Mouse (Mus musculus): Measurements from ENCODE around the gene Gnat1.
A peak's percentile ranks its signal among the peaks of the same experiment; 100 is the strongest.

Gene Gnat1

DNA sequence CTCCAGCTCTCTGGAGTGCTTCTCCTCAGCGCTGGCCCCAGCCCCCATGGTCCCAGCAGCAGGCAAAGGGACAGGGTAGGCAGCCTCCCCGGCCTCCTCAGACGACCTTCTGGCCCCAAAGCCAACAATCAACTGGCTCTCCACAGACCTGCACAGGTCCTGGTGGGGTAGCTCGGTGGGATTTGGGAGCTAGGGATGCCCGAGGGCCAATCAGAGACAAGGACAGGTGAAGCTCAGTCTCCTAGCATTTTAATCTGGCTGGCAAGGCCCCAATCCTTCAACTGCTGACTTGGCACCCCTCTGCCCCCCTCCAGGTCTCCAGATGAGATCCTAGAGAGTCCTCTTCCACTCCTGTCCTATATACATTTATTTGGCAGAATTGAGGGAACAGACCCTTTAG, at the start of gene Gnat1:
Gene Gnat1, minus strand, starts transcription at position 212 of the 400 bp plus-strand sequence.
- no peak for DNase-seq (ENCODE audit: low read depth, low spot score)

DNA sequence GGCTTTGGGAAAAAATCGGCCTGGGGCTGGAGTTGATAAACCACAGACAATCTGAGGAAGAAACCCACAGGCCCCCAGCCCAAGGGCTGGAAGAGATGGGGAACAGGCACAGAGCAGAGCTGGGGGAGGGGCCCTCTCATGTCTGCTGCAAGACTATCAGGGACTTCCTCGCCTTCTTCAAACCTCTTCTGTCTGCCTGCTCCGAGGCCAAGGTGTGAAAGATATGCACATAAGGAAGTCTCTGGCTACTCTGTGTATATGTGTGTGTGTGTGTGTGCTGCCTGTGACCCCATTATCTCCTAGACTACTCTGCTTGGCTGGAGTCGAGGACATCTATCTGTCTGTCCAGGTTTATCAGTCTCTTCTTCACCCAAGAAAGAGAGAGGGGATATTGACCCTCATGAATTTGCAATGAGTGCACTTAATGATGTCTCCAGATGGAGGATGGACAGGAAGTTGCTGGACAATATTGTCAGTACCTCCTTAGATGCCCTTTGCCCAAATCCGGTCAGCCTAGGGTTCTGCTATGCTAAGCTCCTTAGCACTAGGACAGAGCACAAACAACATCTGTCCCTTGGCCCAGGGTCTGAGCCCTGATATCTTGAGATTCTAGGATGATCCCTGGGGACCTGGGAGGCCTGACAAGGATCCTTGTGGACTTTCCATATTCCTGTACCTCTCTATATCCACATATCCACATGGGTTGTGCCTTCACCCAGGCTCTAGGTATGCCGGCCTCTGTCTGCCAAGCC, 49.6 kb upstream of the Gnat1 start:
- no peak for DNase-seq (ENCODE audit: low read depth, low spot score)

DNA sequence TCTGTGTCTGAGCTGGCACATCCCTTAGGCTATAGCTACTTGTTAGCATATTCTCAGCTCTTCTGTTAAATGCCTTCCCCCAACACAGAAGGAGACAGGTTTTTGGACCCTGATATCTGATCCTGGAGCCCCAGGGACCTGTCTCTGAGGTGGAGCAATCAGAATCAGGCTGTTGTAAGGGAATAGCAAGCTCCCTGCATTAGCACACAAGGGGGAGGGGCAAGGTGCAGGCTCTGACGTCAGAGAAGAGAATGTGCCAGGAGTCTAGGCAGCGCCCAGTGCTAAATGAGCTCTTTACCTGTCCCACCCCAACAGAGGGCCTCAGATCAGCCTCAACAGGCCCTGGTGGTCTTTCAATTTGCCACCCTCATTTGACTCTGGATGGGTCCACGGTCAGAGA, 47.5 kb upstream of the Gnat1 start:
- no peak for DNase-seq (ENCODE audit: low read depth, low spot score)

DNA sequence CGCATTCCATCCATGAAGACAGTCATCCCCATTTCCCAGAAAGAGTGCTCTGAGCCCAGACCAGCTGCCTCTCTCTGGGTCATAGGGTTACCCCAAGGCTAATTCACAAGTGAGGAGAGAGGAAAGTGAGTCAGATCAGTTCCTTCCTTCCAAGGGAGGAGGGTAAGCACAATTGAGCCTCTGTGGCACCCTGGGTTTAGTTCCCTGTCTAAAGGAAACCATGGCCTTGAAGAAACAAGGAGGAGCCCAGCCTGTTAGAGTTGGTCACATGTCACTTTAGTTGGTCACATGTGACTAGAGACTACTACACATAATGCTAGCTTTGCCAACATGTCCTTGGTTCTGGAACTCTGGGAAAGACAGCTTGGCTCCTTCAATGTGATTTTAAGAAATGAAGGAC, 45.3 kb upstream of the Gnat1 start:
- no peak for DNase-seq (ENCODE audit: low read depth, low spot score)

DNA sequence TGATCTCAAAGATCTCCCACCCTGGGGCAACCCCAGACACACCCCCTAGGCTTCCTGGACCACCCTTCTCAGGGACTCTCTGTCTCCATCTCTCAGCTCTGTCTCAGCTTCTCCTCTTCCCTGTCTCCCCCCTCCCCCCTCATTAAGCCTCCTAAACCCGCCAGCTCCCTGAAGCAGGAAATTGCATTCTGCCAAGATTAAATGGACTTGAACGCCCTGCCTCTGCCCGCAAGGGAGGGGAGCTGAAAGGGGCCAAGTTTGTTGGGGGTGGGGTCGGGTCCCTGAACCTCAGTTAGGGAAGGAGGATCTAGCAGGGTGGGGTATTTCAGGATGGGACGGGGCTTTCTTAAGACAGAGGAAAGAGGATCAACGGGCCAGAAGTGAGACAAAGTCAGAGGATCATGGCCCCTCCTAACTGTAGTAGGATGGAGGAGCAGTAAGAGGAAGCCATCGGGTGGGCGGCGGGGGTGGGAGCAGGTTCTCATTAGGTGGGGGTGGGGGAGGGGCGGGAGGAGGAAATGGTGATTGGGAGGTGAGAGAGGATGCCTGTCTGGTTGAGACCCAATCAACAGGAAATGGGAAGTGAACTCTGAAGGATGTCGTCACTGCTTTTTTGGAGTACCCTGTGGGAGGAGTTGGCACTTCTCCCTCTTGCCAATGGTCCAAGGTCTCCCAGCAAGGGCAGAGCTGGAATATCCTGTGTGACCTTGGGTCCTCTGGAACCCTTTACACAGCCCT, 44.5 kb upstream of the Gnat1 start:
- peak; percentile 46 for DNase-seq (ENCODE audit: low read depth, low spot score)

DNA sequence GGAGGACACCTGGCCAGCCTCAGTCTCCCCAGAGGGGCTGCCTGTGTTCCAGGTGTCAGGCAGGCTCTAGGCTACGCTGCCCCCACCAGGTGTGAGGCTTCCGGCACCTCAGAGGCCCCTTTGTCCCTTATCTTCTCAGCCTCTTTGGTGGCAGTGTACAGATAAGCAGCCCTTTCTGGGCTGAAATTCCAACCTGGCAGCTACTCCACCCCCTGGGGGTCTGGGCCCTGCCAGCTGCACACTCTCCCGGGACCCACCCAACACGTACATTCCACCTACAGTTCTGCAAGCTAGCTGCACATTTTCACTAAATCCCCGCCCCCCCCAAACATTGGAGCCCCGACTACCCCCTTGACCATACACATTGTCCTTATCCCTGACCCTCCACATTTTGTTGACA, 43.8 kb upstream of the Gnat1 start:
- no peak for DNase-seq (ENCODE audit: low read depth, low spot score)

DNA sequence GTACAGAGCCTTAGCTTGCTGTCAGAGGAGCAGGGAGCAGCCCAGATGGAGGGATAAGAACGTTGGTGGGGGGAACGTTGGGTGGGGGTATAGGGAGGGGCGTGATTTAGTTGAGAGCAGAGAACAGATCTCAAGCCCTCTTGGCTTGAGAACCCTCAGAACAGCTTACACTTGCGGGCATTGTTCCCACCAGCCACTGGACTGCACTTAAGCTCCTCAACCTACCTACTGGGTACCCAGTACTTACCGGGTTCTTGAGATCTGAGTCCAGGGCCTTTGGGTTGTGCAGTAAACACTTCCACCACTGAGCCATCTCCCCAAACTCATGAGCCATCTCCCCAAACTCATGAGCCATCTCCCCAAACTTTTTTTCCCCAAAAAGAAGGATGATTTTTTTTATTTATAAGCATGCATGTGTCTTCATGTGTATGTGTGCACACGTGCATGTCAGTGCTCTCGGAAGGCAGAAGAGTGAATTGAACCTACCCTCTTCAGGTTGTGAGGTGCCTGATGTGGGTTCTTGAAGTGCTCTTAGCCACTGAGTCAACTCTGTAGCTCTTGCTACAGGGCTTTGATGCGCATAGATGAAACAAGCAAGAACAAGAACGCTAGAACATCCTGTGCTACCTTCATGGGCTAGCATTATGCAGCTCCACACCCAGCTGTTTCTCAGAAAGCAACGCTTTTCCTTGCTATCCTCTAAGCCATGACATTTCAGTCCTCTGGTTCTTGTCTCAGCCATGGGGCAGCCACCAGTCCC, 39.4 kb upstream of the Gnat1 start:
- peak; percentile 72 for DNase-seq (ENCODE audit: low read depth, low spot score)

DNA sequence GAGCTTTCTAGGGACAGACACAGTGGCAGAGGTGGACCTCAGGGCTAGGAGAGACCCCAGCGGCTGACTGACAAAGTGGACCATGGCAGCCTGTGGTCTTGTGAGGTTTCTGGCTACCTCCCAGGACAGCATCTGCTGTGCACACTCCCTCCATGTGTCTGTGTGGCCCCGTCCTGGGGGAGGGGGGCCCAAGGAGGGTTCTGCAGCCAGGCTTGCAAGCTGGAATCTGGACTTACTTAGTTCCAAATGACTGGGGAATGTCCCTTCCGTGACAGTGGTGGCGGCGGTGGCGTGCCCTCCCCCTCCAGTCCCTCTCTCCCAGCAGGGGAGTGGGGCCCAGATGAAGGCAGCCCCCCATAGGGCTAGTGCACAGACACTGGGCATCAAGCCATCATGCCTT, 37.4 kb upstream of the Gnat1 start:
- no peak for DNase-seq (ENCODE audit: low read depth, low spot score)

DNA sequence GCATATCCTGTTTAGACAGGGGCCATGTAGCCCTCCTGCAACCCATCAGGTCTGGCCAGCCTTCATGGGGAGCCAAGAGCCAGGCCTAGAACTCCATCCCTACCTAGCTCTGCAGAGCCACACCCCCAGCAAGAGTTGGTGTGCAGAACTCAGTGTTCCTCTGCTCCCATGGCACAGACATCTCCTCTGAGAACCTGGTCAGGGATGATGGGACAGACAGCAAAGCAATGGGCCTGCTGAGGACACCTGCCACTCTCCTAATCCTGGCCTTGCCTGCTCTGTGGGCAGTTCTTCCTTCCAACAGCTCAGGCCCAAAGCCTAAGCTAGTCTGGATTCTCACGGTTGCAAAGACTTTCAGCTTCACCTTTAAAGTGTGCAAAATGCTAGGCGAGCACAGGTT, 36.1 kb upstream of the Gnat1 start:
- DNase-seq (ENCODE audit: low read depth, low spot score): no peak

DNA sequence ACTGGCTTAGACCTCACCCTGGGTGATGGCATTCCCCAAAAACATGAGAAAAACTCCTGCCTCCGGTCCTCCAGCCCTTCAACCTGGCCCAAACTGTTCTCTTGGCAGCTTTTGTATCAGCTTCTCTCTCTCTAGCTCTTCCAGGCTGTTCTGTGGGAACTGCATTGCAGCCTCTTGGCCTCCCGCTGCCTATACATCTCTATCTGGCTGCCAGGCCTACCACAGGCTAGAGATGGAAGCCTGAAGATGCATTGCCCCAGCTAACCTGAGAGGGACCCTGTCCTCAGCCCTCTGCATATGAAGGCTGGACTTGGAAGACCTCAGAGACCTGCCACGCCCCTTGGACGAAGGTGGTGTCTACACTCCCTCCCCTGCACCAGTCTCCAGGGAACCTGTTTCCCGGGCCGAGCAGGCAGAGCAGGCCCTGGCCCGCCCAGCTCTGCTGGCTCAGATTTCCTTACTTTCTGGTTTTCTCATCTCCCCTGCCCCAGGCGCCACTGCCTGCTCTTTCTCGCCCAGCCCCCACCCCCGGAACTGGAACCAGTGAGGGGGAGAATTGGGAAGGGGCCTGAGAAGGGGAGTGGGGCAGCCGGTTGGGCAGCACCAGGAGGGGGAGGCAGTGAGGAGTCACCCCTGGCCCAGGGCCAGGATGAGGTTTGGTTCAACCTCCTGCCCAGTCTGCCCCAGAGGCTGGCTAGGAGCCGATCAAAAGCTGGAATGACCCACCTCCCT, 34.9 kb upstream of the Gnat1 start:
- DNase-seq (ENCODE audit: low read depth, low spot score): no peak

DNA sequence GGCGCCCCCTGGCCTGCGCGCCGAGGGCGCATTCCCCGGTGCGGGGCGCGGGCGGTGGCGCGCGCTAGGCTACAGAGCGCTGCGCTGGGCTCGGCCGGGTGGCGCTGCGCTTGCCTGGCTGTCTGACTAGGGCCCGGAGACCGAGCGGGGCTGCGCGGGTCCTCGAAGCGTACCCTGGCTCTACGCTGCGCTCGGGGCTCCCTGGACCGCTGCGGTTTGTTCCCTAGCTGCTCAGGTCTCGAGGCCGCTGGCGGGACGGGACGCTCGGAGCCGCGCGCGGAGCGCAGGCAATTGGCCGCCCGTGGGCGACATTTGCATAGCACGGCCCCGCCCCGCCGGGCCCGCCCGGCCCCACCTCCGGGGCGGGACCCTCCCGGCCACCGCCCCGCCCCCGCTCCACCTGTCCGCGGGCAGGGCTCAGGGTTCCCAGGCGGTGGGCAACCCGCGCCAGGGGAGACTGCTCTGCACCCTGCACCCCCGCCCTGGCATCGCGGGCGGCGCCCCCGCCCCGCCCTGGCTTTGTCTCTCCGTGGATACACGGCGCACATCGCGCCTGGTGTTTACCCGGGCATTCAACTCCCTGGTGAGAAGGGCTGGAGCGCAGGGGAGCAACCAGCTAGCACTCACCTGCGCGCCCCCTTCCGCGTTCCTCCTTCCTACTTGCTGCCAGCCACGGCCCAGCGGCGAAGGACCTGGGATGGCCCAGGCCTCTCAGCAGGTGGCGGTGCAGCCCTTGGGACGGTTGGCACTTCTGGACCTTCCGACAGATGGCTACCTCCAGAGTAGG, 30.4 kb upstream of the Gnat1 start, which contains the start of gene Sema3f:
Gene Sema3f, minus strand, starts transcription at position 779 of the 787 bp plus-strand sequence.
- peak; percentile 86 for DNase-seq (ENCODE audit: low read depth, low spot score)

DNA sequence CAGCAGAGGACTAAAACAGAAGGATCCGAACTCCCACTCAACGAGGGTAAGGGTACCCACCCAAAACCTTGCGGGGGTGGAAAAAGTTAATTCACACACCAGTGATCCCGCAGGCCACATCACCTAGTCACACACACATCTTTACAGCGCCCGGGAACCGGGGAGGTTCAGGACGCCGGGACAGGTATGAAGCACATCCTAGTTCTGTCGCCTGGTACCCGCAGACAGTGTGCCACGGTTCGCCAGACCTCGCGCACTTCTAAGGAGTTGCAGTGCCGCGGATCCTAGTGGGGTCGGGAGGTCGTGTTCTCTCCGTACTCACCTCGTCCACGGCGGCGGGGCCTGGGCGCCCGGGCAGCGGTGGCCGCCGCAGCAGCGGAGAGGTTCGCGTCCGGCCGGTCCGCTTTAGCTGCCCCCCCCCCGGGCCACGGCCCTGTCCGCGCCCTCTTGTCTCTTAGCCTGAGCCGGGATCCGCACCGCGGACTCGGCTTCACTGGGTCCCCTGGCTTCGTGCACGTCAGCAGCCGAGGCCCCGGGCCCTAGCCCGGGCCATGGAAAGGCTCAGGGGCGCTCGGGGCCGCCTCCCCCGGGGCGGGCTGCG, 29.7 kb upstream of the Gnat1 start:
- no peak for DNase-seq (ENCODE audit: low read depth, low spot score)

DNA sequence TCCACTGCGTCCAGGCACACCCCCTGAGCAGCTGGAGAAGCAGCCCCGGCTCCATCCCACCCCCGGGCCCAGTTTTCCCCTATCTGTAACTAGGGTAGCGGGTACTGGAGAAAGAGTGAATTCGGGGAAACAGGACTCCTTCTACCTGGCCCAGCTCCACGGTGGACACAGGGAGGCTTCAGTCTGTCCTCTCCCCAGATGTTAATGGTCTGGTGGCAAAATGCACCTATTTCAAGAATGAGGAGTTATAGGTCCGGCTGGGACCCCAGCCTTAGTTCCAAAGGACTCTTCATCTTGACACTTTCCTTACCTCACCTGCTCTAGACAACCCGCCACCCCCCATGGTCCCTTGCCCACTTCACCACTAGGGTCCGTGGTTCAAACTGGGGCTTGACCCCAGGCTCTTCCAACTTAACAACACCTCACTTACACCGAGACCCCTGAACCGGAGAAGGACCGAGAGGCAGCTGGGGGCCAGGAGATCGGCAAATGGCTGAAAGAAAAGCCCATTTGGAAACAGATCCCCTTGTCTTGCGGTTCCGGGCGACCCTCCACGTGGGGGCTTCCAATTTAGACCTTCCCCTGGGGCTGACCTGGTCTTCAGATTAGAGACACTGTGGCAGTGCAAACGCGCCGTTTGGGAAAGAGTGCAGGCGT, 29.1 kb upstream of the Gnat1 start:
- no peak for DNase-seq (ENCODE audit: low read depth, low spot score)

DNA sequence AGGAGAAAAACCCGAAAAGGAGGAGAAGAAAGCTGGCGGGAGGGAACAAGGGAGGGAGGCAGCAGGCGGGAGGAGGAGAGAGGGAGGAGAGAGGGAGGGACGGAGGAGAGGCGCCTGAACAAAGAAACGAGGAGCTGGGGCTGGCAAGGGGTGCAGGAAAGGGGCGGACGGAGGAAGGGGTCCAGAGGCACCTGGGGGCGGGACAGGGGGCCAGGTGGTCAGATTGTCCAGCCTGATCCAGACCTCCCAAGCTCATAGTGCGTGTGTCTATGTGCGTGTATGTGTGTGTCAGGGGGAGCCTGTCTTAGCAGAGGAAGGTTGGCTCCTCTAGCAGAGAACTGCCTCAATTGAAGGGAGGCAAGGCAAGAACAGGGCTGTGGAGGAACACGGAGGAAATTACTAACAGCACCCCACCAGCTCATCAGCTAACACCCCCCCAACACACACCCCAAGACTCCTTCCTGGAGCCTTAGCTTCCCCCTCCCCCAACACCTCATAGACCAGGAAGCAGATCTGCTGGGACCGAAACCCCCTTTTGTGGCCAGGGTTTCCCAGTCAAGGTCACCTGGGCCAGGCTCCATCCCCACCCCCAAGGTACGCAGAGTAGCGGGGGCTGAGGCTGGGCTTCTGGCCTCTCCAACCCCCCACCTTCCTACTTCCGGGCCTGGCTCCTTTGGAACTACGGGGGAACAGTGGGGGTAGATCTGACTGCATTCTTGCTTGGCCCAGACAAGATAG, 28.4 kb upstream of the Gnat1 start:
- DNase-seq (ENCODE audit: low read depth, low spot score): peak; percentile 25

DNA sequence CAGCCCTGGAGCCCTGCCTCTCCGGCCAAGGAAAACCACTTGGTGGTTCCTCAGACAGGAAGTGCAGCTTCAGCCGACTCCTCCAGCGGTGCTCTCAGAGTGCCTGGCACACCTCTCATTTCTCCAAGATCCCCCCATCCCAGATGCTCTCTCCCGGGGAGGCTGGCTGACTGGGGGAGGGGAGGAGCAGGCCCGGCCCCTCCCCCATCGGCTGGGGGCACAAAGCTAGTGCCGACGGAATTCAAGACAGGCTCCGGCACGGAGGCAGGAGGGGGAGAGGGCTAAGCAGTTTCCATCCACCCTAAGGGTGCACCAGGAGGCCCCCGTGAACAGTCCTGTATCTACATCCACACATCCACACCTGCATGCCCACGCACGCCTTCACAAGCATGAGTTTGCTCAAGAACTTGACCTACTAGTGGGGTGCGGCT, 27.3 kb upstream of the Gnat1 start:
- no peak for DNase-seq (ENCODE audit: low read depth, low spot score)

DNA sequence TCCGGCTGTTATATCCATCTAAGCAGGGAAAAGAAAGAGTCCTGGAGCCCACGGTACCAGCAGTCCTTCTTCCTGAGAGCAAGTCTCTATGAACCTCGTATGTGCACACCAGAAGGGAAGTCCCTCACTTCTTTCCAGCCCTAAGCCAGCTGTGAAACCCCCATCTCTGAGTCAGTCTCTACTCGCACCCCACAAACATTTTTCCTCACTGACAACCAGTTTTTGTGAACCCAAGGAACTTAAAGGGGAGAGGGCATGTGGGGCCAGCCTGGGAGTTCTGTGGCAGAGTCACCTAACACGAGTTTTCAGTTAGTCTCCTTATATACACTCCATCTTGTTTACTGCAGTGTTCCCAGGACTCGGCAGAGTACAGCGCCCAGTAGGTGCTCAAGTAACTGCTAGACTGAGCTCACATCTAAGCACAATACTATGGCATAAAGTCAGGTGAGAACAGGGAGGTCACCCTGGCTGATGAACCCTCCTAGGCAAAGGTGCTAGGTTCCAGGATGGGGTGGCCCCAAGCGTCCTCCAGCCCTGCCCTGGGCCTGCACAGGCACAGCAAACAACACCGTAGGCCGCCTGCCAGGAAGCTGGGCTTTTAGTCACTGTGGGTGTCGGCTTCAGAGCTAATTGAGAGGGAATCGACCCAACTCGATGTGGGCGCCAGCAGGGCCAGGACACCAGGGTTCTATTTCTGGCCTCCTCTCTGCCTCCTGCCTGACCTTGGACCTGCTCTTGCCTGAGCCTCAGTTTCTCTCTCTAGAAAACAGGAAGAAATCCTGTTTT, 24.0 kb upstream of the Gnat1 start:
- DNase-seq (ENCODE audit: low read depth, low spot score): no peak

DNA sequence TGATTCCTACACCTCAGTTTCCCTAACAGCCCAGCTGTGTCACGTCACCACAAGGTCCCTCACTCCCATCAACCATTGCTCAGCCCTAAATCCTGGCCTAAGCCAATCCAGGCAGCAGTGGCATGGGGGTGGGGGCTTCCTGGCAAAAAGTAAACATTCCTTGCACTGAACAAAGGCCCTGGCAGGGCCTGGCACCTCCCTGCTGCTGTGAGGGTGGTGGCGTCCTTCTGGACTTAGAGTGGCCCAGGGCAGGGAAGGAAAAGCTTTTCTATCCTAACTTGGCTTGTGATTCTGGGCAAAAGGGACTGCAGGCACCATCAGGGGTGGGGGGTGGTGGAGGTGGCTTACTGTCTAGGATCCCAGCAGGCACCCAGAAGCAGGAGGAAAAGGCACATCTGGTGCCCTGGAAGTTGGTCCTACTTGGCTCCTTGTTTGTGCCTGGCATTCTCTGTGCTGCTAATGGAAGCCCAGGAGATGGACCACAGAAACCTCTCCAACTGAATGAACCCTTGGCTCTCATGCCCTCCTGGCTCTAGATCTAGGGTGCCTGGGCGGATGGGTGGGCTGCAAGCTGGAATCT, 23.2 kb upstream of the Gnat1 start:
- DNase-seq (ENCODE audit: low read depth, low spot score): no peak

DNA sequence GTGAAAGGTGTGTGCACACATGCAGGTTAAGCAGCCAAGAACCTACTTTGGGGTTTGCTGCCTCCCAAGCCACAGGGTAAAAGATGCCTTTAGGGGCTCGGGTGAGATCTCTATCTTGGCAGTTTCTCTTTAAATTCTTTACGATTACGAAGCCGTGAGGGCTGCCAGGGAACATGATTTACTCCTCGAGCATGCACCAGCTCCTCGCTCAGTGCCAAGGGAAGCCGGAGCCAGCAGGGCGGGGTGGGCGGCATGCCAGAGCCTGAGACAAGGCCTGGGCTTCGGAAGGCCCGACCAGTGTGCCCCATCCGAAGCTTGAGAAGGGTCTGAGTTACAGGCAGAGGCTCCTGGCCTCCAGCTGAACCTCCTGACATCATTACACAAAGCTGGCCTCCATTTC, 22.1 kb upstream of the Gnat1 start:
- no peak for DNase-seq (ENCODE audit: low read depth, low spot score)

All from CD4-positive helper T cell, adult 2 months (primary cell).